Mouse (Mus musculus) CH12.LX (cell line): ENCODE data around the gene Dchs1. TPM values are rescaled to one million over a fixed set of nuclear protein-coding genes. Genes with fewer than 3 reads are reported as not detected.
A peak's percentile ranks its signal among the peaks of the same experiment; 100 is the strongest.

Source experiments
- DNase-seq: peaks from one replicate; pipeline ENCODE4 v3.0.0-alpha.2; 2013; ENCODE audit errors: extremely low read depth
- H3K27ac ChIP-seq: 2 replicates; pipeline ENCODE4 v1.5.1; 2012; ENCODE audit warnings: low read depth, mild to moderate bottlenecking, control low read depth, moderate library complexity; ENCODE audit not compliant: insufficient read depth
- H3K27me3 ChIP-seq: replicated peaks from 2 replicates; pipeline ENCODE3; 2012; ENCODE audit warnings: inconsistent platforms
- H3K36me3 ChIP-seq, 2 experiments: replicated peaks in 1 of 2; 2 replicates each; pipeline versions ENCODE3 to v1.6.1; 2012; ENCODE audit warnings: inconsistent platforms in 1 of 2, low read length in 1 of 2, mild to moderate bottlenecking in 1 of 2, mixed read lengths in 1 of 2, moderate library complexity in 1 of 2; ENCODE audit not compliant: control insufficient read depth in 1 of 2, insufficient read depth in 1 of 2
- H3K4me1 ChIP-seq, 2 experiments: 2 replicates each; pipeline ENCODE4 v1.6.1; 2012; ENCODE audit warnings: inconsistent platforms in 1 of 2, moderate library complexity in 1 of 2; ENCODE audit not compliant: insufficient read depth in 2 of 2, control insufficient read depth in 1 of 2
- H3K4me2 ChIP-seq: 2 replicates; pipeline ENCODE4 v1.6.1; 2012; ENCODE audit warnings: low read depth, mild to moderate bottlenecking, control low read depth; ENCODE audit not compliant: poor library complexity, insufficient read depth, severe bottlenecking
- H3K4me3 ChIP-seq, 3 experiments: fragments of 150-350 bp in 1 of 3; sonication (generic) in 1 of 3; replicated peaks in 1 of 3; 2 replicates each; pipeline versions ENCODE3 to v1.5.1; 2011 to 2012; ENCODE audit warnings: low read depth in 2 of 3, low read length in 2 of 3, mild to moderate bottlenecking in 2 of 3, moderate library complexity in 2 of 3, control low read depth in 1 of 3, improper control_type of control experiment in 1 of 3, inconsistent platforms in 1 of 3, mixed read lengths in 1 of 3; ENCODE audit not compliant: poor library complexity in 1 of 3
- H3K79me2 ChIP-seq: replicated peaks from 2 replicates; pipeline ENCODE4 v1.6.1; 2012; ENCODE audit warnings: mild to moderate bottlenecking, moderate library complexity; ENCODE audit not compliant: control insufficient read depth, poor library complexity, insufficient read depth, severe bottlenecking; ENCODE audit errors: extremely low read depth
- H3K9ac ChIP-seq: 2 replicates; pipeline ENCODE4 v1.6.1; 2012; ENCODE audit warnings: low read depth, mild to moderate bottlenecking, control low read depth, moderate library complexity; ENCODE audit not compliant: insufficient read depth
- H3K9me3 ChIP-seq: replicated peaks from 2 replicates; pipeline ENCODE3; 2012; ENCODE audit warnings: low read length, inconsistent platforms, mixed read lengths
- BHLHE40 ChIP-seq: IDR thresholded peaks from 2 replicates; pipeline ENCODE4 v1.6.1; 2011; ENCODE audit warnings: mild to moderate bottlenecking, low read depth, low read length, improper control_type of control experiment
- CHD1 ChIP-seq: IDR thresholded peaks from 2 replicates; pipeline ENCODE4 v1.6.1; 2012; ENCODE audit warnings: low read depth, low read length, improper control_type of control experiment, inconsistent platforms
- CTCF ChIP-seq, 2 experiments: IDR thresholded peaks in 1 of 2; conservative IDR thresholded peaks in 1 of 2; 2 replicates each; pipeline ENCODE4 v1.5.1; 2011 to 2012; ENCODE audit warnings: low read depth in 2 of 2, low read length in 2 of 2, improper control_type of control experiment in 1 of 2, inconsistent platforms in 1 of 2, mild to moderate bottlenecking in 1 of 2, moderate library complexity in 1 of 2
- ELF1 ChIP-seq: IDR thresholded peaks from 2 replicates; pipeline ENCODE4 v1.6.1; 2014; ENCODE audit warnings: low read depth, mild to moderate bottlenecking, inconsistent platforms, low read length, improper control_type of control experiment
- ETS1 ChIP-seq: conservative IDR thresholded peaks from 2 replicates; pipeline ENCODE4 v1.6.1; 2012; ENCODE audit warnings: low read depth, mild to moderate bottlenecking, inconsistent platforms, low read length, improper control_type of control experiment, moderate library complexity
- HCFC1 ChIP-seq: IDR thresholded peaks from 2 replicates; pipeline ENCODE4 v1.6.1; 2012; ENCODE audit warnings: low read depth, mild to moderate bottlenecking, inconsistent platforms, low read length, improper control_type of control experiment
- IRF4 ChIP-seq: IDR thresholded peaks from 2 replicates; pipeline ENCODE4 v1.6.1; 2014; ENCODE audit warnings: low read depth, mild to moderate bottlenecking, inconsistent platforms, low read length, improper control_type of control experiment
- KAT2A ChIP-seq: IDR thresholded peaks from 2 replicates; pipeline ENCODE4 v1.6.1; 2012; ENCODE audit warnings: low read length, improper control_type of control experiment, inconsistent platforms; ENCODE audit not compliant: insufficient replicate concordance
- MEF2A ChIP-seq: IDR thresholded peaks from 2 replicates; pipeline ENCODE4 v1.6.1; 2014; ENCODE audit warnings: low read depth, mild to moderate bottlenecking, inconsistent platforms, low read length, improper control_type of control experiment, borderline replicate concordance
- MXI1 ChIP-seq: IDR thresholded peaks from 2 replicates; pipeline ENCODE4 v1.6.1; 2011; ENCODE audit warnings: mild to moderate bottlenecking, low read depth, low read length, improper control_type of control experiment
- NELFE ChIP-seq: IDR thresholded peaks from 2 replicates; pipeline ENCODE4 v1.6.1; 2011; ENCODE audit warnings: low read depth, low read length, improper control_type of control experiment
- SIN3A ChIP-seq: IDR thresholded peaks from 2 replicates; pipeline ENCODE4 v1.6.1; 2012; ENCODE audit warnings: low read length, improper control_type of control experiment, inconsistent platforms
- TCF12 ChIP-seq: IDR thresholded peaks from 2 replicates; pipeline ENCODE4 v1.6.1; 2014; ENCODE audit warnings: low read depth, mild to moderate bottlenecking, inconsistent platforms, low read length, improper control_type of control experiment
- UBTF ChIP-seq: IDR thresholded peaks from 2 replicates; pipeline ENCODE4 v1.6.1; 2012; ENCODE audit warnings: low read depth, mild to moderate bottlenecking, inconsistent platforms, low read length, improper control_type of control experiment, moderate library complexity
- ZC3H11A ChIP-seq: IDR thresholded peaks from 2 replicates; pipeline ENCODE4 v1.6.1; 2012; ENCODE audit warnings: low read depth, mild to moderate bottlenecking, inconsistent platforms, low read length, improper control_type of control experiment
- dilution Hi-C: fragments of 300-500 bp; cut with MboI; formaldehyde crosslinking; loops from 2 replicates; pipeline ENCODE4 v1.14.3; 2020; ENCODE audit warnings: low sequenced_read_pairs; ENCODE audit not compliant: extremely low pct_unique_long_range_greater_than_20kb, extremely low pct_ligation_motif_present
- in situ Hi-C: fragments of 300-500 bp; cut with MboI; formaldehyde crosslinking; loops from 3 replicates; pipeline ENCODE4 v1.14.3; 2019; ENCODE audit warnings: low sequenced_read_pairs, low pct_ligation_motif_present, low pct_unique_long_range_greater_than_20kb, mixed read lengths
- polyA plus RNA-seq: library from polyadenylated mRNA; unstranded; fragments of >175 nt; gene quantifications from 2 replicates; pipeline ENCODE4 v1.2.1, GENCODE M21; 2012; ENCODE audit warnings: low read depth; ENCODE audit not compliant: insufficient read length
- total RNA-seq, 2 experiments: library from RNA; depleted of rRNA; stranded (reverse); fragments of 300-350 nt in 1 of 2; fragments of >200 nt in 1 of 2; gene quantifications; 2 replicates each; pipeline ENCODE4 v1.2.3; 2012 to 2014

The Dchs1 gene
- total and polyA plus RNA-seq, 3 experiments: 0.03 to 0.04 TPM; not detected in 1

GRCm38 (mm10) chr7:105810877-105811489 lies 23.5 kb upstream of the Dchs1 start, which contains the start of gene Mrpl17 (continued):
- TF ChIP-seq KAT2A (peak; percentile 63; the same call in 1 of the 2 replicates), ETS1 (0 out of 2 replicates have a peak, but pooled peaks have one; percentile 12), UBTF (no peak), NELFE (peak; percentile 89), MEF2A (peak; percentile 73; the same call in 1 of the 2 replicates), TCF12 (peak; percentile 87), IRF4 (peak; percentile 87), ELF1 (peak; percentile 92)

DNA sequence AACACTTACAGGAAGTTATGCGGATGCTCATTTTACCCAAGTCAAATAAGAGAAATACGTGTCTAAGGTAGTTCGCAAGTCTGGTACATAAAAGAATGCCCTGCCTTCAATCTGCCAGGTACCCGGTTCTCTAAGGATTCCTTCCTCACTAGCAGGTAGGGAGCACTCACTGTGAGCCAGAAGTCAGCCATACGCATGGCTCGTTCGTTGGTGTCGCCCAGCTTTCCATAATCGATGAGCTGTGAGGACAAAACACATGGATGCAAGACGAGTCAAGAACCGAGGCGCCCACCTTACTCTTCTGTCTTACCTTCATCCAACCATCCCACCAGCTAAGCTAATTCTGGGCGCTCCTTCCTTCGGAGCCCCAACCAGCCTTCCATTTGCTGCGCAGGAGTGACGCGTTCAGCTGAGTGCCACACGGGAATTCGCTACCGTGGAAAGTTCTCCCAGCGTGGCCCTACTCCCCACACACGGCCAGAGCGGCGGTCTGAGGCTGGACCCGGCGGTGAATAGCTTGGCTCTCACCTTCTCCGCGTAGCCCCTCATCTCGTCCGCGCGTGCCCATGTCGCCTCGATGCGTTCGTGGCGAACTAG lies 22.9 kb upstream of the Dchs1 start:
- H3K9me3 ChIP-seq: peaks cover 4% of the 10 kb centered on the region
- peak overlapping the region; percentile 83 for H3K9ac ChIP-seq
- in situ Hi-C loops (no loop called here), dilution Hi-C loops (no loop called here)
- no peaks in the 10 kb centered on the region for H3K27me3 ChIP-seq
- H3K4me2 ChIP-seq: peak overlapping the region; percentile 44; the same call in 1 of the 2 replicates
- peaks cover 0 to 24% of the 10 kb centered on the region in 2 experiments; a peak in 3 of 4 replicates for H3K4me1 ChIP-seq
- peaks cover 13 to 36% of the 10 kb centered on the region in 2 experiments for H3K36me3 ChIP-seq
- no peak for TF ChIP-seq CTCF (conservative IDR thresholded peaks at IDR 0.05 in 1 of 2, IDR thresholded peaks at IDR 0.05 in 1 of 2; ENCODE audit: low read depth in 2 of 2, low read length in 2 of 2)
- TF ChIP-seq HCFC1: no peak
- TF ChIP-seq, all 38 proteins: peak for 0
- Histone ChIP-seq H3K27ac (peak overlapping the region; percentile 64), H3K4me3 (peak overlapping the region; percentile 78 to 91 (median 89)), H3K79me2 (peaks cover 14% of the 10 kb centered on the region)
- peak; percentile 17 for DNase-seq

DNA sequence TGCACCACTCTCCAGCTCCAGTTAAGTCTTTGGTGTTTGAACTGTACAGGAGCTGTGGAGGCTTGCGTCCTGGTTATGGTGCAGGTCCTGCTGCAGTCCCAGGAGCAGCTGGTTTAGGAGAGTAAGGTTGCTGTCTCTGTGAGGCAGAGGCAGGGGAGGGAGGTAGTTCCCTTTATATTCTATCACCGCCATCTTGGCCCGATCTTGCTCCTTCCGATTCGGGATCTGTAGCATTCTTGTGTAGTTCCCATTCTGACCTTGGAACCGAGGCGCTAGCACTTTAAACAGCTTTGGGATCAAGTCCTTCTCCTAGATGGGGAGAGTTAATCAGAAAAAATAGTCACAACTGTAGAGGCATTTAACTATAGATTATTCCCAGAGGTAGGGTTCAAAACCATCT lies 22.4 kb upstream of the Dchs1 start:
- peak; percentile 56 for DNase-seq
- in situ Hi-C loops: loop anchor here (5.0 to 10.0 kb wide), 2 partner anchors 68 to 165 kb away; partner anchors contain the start of genes Arfip2, Gm45799, Taf10 and Timm10b

More for the DNA sequence above, 22.4 kb upstream of the Dchs1 start:
- Histone ChIP-seq H3K4me1 (peaks cover 0 to 28% of the 10 kb centered on the region in 2 experiments; a peak in 3 of 4 replicates), H3K9me3 (peaks cover 4% of the 10 kb centered on the region), H3K4me3 (peak overlapping the region; percentile 78 to 91 (median 89)), H3K36me3 (peaks cover 13 to 36% of the 10 kb centered on the region in 2 experiments), H3K9ac (peak overlapping the region; percentile 83), H3K79me2 (peaks cover 14% of the 10 kb centered on the region), H3K27ac (no peak overlapping the region), H3K27me3 (no peaks in the 10 kb centered on the region), H3K4me2 (peak overlapping the region; percentile 44)
- dilution Hi-C loops: no loop called here
- TF ChIP-seq KAT2A: no peak
- TF ChIP-seq MXI1: 0 out of 2 replicates have a peak, but pooled peaks have one; percentile 20
- TF ChIP-seq CHD1: peak; percentile 29; the same call in 1 of the 2 replicates
- no peak for TF ChIP-seq BHLHE40
- TF ChIP-seq ZC3H11A: no peak
- peak; percentile 45; the same call in 1 of the 2 replicates for TF ChIP-seq SIN3A
